Mouse (Mus musculus): ENCODE results near the gene A530016L24Rik. TPM values are rescaled to one million over a fixed set of nuclear protein-coding genes. Genes with fewer than 3 reads are reported as not detected.

The A530016L24Rik gene
- polyA plus RNA-seq (2015; fragmentation: Nextera tagmentation; extraction: Ambion mirVana), result 0.08 TPM in 1 of 2 replicates, not detected in the other

DNA sequence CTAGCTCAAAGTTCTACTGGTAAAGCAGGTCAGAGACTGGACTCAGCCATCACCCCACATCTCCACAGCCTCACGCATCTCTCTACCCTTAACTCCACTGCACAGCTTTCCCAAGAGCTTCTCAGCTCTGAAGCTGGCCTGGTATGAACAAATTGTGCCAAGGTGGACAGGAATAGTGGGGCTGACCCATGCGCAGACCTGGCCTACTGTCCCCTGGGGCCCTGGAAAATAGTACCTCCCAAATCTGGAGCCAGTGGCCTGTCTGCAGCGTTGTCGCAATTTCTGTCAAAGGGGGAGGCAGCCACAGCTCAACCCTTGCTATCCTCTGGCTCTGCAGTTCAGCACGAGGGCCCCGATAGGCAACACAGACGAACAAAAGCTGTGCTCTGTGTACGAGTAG lies at the start of gene A530016L24Rik:
A530016L24Rik (plus strand) TSS at position 315 of the 400 bp plus-strand sequence.
- ATAC-seq (ENCODE audit: low read depth) (no peak), DNase-seq (no peak)
- H3K36me3 ChIP-seq, result no peaks in the 10 kb centered on the region
- peak within 1 kb of the TSS; percentile 34; the same call in 1 of the 2 replicates for H3K27ac ChIP-seq
- H3K9me3 ChIP-seq (replicated peaks), result no peaks in the 10 kb centered on the region
- no peak within 1 kb of the TSS for H3K9ac ChIP-seq
- peaks cover 5% of the 10 kb centered on the region; the same call in 1 of the 2 replicates for H3K4me1 ChIP-seq (replicated peaks)
- no peak within 1 kb of the TSS for H3K4me3 ChIP-seq (replicated peaks)
- H3K4me2 ChIP-seq, result no peak within 1 kb of the TSS
- 69% methylated on average over 8 of the region's 8 CpGs for WGBS (ENCODE audit: insufficient replicate concordance)
- no peaks in the 10 kb centered on the region for H3K27me3 ChIP-seq

DNA sequence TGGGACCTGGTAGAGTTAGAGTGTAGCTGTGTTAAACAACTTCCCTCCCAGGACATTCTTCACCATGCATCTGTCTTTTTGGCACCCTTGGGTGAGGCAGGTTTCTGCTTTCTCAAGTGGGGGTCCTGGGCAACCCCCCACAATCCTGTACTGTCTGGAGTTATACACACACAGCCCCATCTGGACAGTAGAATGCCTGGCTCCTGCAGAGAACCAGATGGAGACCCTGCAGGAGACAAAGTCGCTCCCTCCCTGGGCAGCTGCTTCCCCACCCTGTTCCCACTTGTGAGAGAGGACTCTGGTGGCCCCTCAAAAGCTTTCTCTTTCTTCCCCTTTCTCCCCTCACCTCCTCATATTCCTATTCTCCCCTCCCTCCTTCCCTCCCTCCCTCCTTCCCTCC lies 49.3 kb upstream of the A530016L24Rik start:
- Histone ChIP-seq H3K27me3 (no peaks in the 10 kb centered on the region), H3K9me3 (replicated peaks) (no peaks in the 10 kb centered on the region), H3K4me3 (replicated peaks) (no peak overlapping the region), H3K4me2 (no peak overlapping the region), H3K4me1 (replicated peaks) (no peaks in the 10 kb centered on the region), H3K27ac (no peak overlapping the region), H3K9ac (no peak overlapping the region), H3K36me3 (no peaks in the 10 kb centered on the region)
- WGBS (ENCODE audit: insufficient replicate concordance), result 38% methylated on average over 1 of the region's 1 CpGs
- DNase-seq (no peak), ATAC-seq (ENCODE audit: low read depth) (no peak)

GRCm38 (mm10) chr12:112449144-112449827 lies 40.0 kb upstream of the A530016L24Rik start:
- 57% methylated on average over 18 of the region's 18 CpGs for WGBS (ENCODE audit: insufficient replicate concordance)
- H3K27ac ChIP-seq, result no peak overlapping the region
- H3K4me2 ChIP-seq, result no peak overlapping the region
- H3K36me3 ChIP-seq, result no peaks in the 10 kb centered on the region
- no peak for DNase-seq
- 0 out of 2 replicates have a peak, but pooled peaks cover 3% of the 10 kb centered on the region for H3K9me3 ChIP-seq (replicated peaks)
- ATAC-seq (ENCODE audit: low read depth), result no peak
- H3K27me3 ChIP-seq, result no peaks in the 10 kb centered on the region
- no peaks in the 10 kb centered on the region for H3K4me1 ChIP-seq (replicated peaks)
- no peak overlapping the region for H3K9ac ChIP-seq
- H3K4me3 ChIP-seq (replicated peaks), result no peak overlapping the region

- H3K9ac ChIP-seq, result no peak overlapping the region
- H3K4me1 ChIP-seq (replicated peaks), result no peaks in the 10 kb centered on the region
- H3K36me3 ChIP-seq, result no peaks in the 10 kb centered on the region
- no peak overlapping the region for H3K4me3 ChIP-seq (replicated peaks)
- DNase-seq (no peak), ATAC-seq (ENCODE audit: low read depth) (no peak)
- WGBS (ENCODE audit: insufficient replicate concordance), result 44% methylated on average over 8 of the region's 8 CpGs
- H3K9me3 ChIP-seq (replicated peaks), result 0 out of 2 replicates have a peak, but pooled peaks cover 3% of the 10 kb centered on the region
- H3K27ac ChIP-seq, result no peak overlapping the region
- no peak overlapping the region for H3K4me2 ChIP-seq
- H3K27me3 ChIP-seq, result no peaks in the 10 kb centered on the region
Observed at GRCm38 (mm10) chr12:112449828-112450180, 39.4 kb upstream of the A530016L24Rik start.

GRCm38 (mm10) chr12:112450883-112451282 lies 38.4 kb upstream of the A530016L24Rik start:
- 0 out of 2 replicates have a peak, but pooled peaks cover 3% of the 10 kb centered on the region for H3K9me3 ChIP-seq (replicated peaks)
- H3K4me1 ChIP-seq (replicated peaks), result no peaks in the 10 kb centered on the region
- no peak overlapping the region for H3K4me3 ChIP-seq (replicated peaks)
- DNase-seq (no peak), ATAC-seq (ENCODE audit: low read depth) (no peak)
- no peak overlapping the region for H3K9ac ChIP-seq
- H3K27ac ChIP-seq, result no peak overlapping the region
- H3K27me3 ChIP-seq, result no peaks in the 10 kb centered on the region
- WGBS (ENCODE audit: insufficient replicate concordance), result 23% methylated on average over 6 of the region's 6 CpGs
- no peaks in the 10 kb centered on the region for H3K36me3 ChIP-seq
- no peak overlapping the region for H3K4me2 ChIP-seq

DNA sequence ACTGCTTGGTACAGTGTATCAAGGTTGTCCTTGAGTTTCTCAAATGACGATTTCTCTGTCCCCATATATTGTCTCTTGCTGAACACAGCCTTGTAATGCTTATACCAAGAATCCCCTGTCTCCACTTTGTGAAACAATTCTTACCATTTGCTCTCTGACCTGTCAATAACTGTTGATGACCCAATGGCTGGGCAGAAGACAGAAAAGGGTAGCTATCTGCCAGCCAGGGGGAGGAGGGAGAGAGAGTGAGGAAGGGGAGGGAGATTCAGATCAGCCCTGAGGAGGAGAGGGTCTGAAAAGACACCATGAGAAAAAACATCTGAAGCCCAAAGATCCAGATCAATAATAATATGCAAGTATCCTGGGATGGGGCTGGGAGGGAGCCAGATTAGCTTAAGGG lies 37.9 kb upstream of the A530016L24Rik start:
- no peak overlapping the region for H3K4me2 ChIP-seq
- no peaks in the 10 kb centered on the region for H3K27me3 ChIP-seq
- H3K4me3 ChIP-seq (replicated peaks), result no peak overlapping the region
- no peaks in the 10 kb centered on the region for H3K4me1 ChIP-seq (replicated peaks)
- WGBS (ENCODE audit: insufficient replicate concordance), result 48% methylated on average over 1 of the region's 1 CpGs
- H3K9me3 ChIP-seq (replicated peaks), result 0 out of 2 replicates have a peak, but pooled peaks cover 3% of the 10 kb centered on the region
- DNase-seq, result no peak
- no peak overlapping the region for H3K27ac ChIP-seq
- no peak overlapping the region for H3K9ac ChIP-seq
- ATAC-seq (ENCODE audit: low read depth), result no peak
- no peaks in the 10 kb centered on the region for H3K36me3 ChIP-seq

- Histone ChIP-seq H3K27ac (no peak overlapping the region), H3K4me3 (replicated peaks) (no peak overlapping the region), H3K4me2 (no peak overlapping the region), H3K9ac (no peak overlapping the region), H3K27me3 (no peaks in the 10 kb centered on the region), H3K4me1 (replicated peaks) (no peaks in the 10 kb centered on the region), H3K9me3 (replicated peaks) (0 out of 2 replicates have a peak, but pooled peaks cover 3% of the 10 kb centered on the region), H3K36me3 (no peaks in the 10 kb centered on the region)
- 68% methylated on average over 9 of the region's 9 CpGs for WGBS (ENCODE audit: insufficient replicate concordance)
- ATAC-seq (ENCODE audit: low read depth), result no peak
- DNase-seq, result no peak
Observed at GRCm38 (mm10) chr12:112451826-112452225, 37.4 kb upstream of the A530016L24Rik start.

GRCm38 (mm10) chr12:112456144-112456713 lies 33.0 kb upstream of the A530016L24Rik start:
- ATAC-seq (ENCODE audit: low read depth) (no peak), DNase-seq (no peak)
- Histone ChIP-seq H3K27ac (no peak overlapping the region), H3K4me2 (no peak overlapping the region), H3K9ac (no peak overlapping the region), H3K4me1 (replicated peaks) (no peaks in the 10 kb centered on the region), H3K9me3 (replicated peaks) (no peaks in the 10 kb centered on the region), H3K27me3 (no peaks in the 10 kb centered on the region), H3K36me3 (no peaks in the 10 kb centered on the region), H3K4me3 (replicated peaks) (no peak overlapping the region)
- 73% methylated on average over 6 of the region's 6 CpGs for WGBS (ENCODE audit: insufficient replicate concordance)

- ATAC-seq (ENCODE audit: low read depth) (no peak), DNase-seq (no peak)
- H3K4me3 ChIP-seq (replicated peaks), result no peak overlapping the region
- WGBS (ENCODE audit: insufficient replicate concordance), result 57% methylated on average over 4 of the region's 4 CpGs
- no peak overlapping the region for H3K4me2 ChIP-seq
- H3K4me1 ChIP-seq (replicated peaks), result no peaks in the 10 kb centered on the region
- H3K27ac ChIP-seq, result no peak overlapping the region
- H3K9ac ChIP-seq, result no peak overlapping the region
- H3K36me3 ChIP-seq, result no peaks in the 10 kb centered on the region
- no peaks in the 10 kb centered on the region for H3K27me3 ChIP-seq
- H3K9me3 ChIP-seq (replicated peaks), result no peaks in the 10 kb centered on the region
Observed at GRCm38 (mm10) chr12:112457839-112458238, 31.4 kb upstream of the A530016L24Rik start.

DNA sequence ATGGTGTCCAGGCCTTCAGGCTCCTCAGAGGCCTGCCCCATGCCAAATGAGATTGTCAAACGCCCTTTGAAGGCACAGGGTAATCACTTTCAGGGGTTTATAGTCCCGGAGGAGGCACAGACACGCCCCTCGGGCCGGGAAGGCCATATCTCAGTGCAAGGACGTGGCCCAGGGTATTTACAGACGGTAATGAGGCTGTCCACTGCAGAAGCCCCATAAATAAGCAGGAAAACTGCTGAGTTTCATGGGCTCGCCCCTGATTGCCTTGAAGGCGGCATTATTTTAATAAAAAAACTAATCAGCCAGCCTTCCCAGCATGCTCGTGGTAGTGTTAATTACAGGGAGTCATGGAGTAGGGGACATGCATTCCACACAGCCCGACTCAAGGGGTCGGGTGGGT lies 26.8 kb upstream of the A530016L24Rik start:
- no peak overlapping the region for H3K4me2 ChIP-seq
- no peak overlapping the region for H3K9ac ChIP-seq
- H3K4me3 ChIP-seq (replicated peaks), result no peak overlapping the region
- DNase-seq (no peak), ATAC-seq (ENCODE audit: low read depth) (no peak)
- H3K4me1 ChIP-seq (replicated peaks), result peaks cover 5% of the 10 kb centered on the region; the same call in 1 of the 2 replicates
- no peak overlapping the region for H3K27ac ChIP-seq
- no peaks in the 10 kb centered on the region; the same call in 1 of the 2 replicates for H3K9me3 ChIP-seq (replicated peaks)
- WGBS (ENCODE audit: insufficient replicate concordance), result 58% methylated on average over 12 of the region's 12 CpGs
- no peaks in the 10 kb centered on the region for H3K27me3 ChIP-seq
- H3K36me3 ChIP-seq, result no peaks in the 10 kb centered on the region

DNA sequence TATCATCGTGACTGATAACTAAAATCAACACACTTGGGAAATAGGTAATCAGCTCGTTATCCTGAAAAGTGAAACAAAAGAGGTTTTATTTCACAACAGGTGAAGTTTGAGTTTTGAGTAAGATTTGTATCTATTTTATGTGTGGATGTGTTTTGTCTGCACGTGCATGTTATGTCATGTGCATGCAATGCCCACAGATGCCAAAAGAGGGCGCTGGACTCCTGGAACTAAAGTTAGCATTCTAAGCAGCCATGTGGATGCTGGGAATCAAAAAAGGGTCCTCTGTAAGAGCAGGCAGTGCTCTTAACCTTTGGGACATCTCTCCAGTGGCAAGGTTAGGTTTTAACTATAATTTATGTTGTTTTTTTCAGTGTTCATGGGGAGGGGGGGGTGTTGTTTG lies 26.0 kb upstream of the A530016L24Rik start:
- DNase-seq, result no peak
- no peaks in the 10 kb centered on the region; the same call in 1 of the 2 replicates for H3K9me3 ChIP-seq (replicated peaks)

More for the DNA sequence above, 26.0 kb upstream of the A530016L24Rik start:
- Histone ChIP-seq H3K4me2 (no peak overlapping the region), H3K4me3 (replicated peaks) (no peak overlapping the region), H3K4me1 (replicated peaks) (peaks cover 5% of the 10 kb centered on the region; the same call in 1 of the 2 replicates), H3K9ac (no peak overlapping the region), H3K27ac (no peak overlapping the region), H3K36me3 (no peaks in the 10 kb centered on the region), H3K27me3 (no peaks in the 10 kb centered on the region)
- no peak for ATAC-seq (ENCODE audit: low read depth)
- 57% methylated on average over 4 of the region's 4 CpGs for WGBS (ENCODE audit: insufficient replicate concordance)
